Mouse (Mus musculus): Measurements from ENCODE around the gene Tmem199. TPM values are rescaled to one million over a fixed set of nuclear protein-coding genes. Genes with fewer than 3 reads are reported as not detected.

The Tmem199 gene
- polyA plus RNA-seq, 3 experiments from 2014 or later, result 42.2 to 59.5 (median 54.9) TPM

DNA sequence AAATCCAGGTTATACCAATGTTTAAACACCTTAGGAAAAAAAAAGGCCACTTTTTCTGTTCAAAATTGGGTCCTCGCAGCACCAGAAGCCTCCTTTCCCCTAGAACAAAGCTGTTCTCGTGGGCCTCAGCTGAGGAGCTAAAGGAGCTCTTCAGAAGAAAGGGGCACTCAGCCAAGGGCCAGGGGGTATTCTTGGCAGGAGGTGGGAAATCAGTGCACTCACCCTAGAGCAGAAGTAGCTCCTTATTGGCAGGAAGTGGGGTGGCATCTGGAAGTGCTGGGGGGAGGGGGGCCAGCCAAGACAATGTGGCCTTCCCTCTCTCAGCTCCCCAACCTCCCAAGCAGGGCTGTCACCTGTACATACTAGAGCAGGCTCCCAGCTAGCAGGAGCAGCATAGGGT is 12.9 kb upstream of the Tmem199 start:
- no peak for ATAC-seq

DNA sequence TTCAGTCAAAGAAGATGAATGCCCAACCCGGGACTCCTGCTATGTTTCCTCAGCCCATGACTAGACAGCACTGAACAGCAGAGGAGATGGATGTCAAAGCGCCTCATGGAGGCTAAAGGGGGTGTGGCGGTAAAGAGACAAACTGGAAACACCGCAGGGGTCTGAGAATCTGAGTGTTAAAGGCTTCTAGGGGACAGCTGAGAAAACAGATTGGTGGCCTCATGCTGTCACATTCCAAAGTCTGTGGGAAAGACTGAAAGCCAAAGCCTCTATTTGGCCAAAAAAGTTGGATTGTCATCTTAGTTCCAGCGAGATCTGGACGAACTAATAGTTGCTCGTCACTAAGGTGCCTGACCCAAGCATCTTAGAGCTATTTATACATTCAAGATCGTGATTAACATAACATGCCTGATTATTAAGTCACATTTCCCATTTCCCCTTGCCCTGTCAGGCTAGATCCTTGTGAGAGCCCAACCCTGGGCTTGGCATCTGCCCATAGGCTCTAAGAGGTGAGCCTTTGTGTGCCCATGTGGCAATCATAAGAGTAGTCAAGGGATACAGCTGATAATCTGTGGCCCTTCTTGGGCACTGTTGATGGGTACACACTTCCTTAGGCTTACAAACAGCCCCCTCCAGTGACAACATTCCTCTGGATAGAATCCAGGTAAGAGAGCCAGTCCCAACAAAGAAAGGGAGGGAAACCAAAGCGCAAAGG is 11.4 kb upstream of the Tmem199 start:
- ATAC-seq, result no peak

DNA sequence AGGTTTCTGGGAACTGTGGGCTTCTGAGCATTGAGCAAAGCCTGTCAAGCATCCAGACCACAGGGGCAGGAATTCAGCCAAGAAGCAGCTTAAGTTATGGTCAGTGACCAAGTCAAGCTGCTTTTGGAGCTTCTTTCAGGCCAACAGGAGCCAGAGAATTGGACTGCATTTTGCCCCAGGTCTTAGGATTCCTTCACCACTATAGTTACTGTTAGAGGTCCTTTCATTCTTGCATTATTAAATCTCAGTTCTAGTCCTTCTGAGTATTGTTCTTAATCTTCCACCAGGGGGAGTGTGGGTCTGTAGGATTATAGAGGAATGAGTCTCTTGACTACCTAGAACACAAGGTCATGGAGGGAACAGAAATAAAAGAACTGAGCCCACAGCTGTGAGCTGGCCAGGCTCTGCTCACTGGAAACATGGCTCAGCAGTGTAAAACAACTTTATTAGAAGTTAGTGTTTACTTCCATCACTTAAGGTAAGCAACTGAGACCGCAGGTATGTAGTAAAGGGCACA is 10.6 kb upstream of the Tmem199 start:
- ATAC-seq, result no peak

DNA sequence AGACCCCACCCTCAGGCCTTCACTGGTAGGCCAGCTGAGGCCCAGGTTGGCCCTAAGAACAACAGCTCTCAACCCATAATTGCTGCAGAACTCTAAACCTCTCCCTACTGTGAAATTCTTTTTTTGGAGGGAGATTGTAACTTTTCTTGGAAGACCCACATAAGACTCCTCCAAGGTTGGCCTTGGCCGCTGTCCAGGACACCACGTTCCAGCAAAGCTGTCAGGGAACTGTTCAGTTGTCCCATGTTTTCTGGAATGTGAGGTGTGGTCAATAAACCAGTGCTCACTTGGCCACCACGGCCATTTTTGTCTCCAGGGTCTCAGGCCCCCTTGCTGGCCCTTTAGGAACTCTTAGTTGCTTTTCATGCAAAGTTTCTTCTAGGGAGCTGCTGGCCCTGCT is 9.9 kb upstream of the Tmem199 start:
- no peak for ATAC-seq

DNA sequence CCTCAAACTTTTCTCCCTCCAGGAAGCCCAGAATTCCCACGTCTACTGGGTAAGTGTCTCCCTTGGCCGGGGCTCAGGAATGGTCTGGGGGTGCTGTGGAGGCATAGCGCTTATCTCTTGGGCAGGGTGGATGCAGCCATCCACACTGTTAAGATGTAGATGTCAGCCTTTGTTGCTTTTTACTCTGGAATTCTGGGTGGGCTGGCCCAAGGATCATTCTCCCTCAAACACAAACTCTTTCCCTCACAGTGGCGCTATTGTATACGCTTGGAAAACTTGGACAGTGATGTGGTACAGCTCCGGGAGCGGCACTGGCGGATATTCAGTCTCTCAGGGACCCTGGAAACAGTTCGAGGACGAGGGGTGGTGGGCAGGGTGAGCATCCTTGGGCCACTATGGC is 7.0 kb upstream of the Tmem199 start:
- ATAC-seq, result no peak

DNA sequence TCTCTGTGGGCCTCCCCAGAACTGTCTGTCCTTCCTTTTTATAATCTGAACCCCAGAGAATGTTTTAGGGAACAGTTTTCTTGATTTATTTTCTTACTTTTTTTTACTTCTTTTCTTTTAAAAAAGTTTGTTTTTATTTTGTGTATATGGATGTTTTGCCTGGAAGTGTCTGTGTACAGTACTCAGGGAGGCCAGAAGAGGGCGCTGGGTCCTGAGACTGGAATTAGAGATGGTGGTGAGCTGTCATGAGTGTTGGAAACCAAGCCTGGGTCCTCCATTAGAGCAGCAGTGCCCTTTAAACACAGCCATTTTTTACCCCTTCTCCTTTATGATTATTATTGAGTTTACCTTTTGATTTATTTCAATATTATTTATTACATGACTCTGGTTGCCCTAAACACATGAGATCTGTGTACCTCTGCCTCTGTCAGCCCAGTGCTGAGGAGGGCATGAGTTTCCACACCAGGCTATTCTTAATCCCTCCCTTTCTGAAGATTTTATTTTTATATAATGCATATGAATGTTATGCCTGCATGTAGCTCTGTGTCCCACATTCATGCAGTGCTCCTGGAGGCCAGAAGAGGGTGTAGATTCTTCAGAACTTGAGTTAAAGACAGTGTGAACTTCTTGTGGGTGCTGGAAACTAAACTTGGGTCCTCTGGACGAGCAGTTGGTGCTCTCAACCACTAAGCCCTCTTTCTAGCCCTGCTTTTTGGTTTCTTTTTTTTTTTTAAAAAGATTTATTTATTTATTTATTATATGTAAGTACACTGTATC is 3.8 kb upstream of the Tmem199 start:
- no peak for ATAC-seq

DNA sequence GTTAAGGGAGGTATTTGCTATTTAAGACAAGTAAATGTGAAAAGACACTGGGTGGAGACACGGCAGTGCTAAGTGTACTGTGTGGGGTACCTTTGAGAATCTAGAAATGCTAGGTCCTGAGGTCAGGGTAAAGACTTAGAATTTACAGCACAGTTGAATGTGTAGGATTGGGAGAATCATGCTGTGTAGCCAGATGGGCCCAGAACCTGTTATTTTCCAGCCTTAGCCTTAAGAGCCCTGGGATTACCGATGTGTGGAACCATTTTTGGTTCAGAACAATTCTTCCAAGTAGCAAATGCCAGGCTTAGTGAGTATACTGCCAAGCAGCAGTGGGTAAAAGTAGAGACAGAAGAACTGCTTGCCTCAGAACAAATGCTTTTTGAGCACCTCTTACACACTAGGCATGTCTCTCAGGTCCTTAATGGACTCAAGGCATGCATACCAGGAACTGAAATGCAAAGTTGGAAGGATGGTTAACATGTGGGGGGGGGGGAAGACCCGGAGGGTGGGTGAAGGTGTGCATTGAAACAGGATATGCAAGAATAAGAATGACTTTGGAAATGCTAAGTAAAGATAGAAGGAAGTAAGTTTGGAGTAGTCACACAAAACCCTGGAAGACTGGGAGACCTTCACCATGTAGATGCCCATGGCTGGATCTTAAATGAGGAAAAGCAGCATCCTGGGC is 1.3 kb upstream of the Tmem199 start:
- ATAC-seq, result no peak

DNA sequence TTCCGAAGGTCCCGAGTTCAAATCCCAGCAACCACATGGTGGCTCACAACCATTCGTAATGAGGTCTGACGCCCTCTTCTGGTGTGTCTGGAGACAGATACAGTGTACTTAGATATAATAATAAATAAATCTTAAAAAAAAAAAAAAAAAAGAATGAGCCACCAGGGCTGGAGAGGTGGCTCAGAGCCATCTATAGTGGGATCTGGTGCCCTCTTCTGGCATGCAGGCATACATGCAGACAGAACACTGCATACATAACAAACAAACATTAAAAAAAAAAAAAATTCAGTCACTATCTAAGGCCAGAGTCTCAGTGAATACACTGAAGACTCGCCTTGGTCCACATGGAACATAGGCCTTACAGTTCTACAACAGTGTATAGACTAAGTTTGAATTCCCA is 2.8 kb downstream of the Tmem199 start:
- ATAC-seq, result no peak

DNA sequence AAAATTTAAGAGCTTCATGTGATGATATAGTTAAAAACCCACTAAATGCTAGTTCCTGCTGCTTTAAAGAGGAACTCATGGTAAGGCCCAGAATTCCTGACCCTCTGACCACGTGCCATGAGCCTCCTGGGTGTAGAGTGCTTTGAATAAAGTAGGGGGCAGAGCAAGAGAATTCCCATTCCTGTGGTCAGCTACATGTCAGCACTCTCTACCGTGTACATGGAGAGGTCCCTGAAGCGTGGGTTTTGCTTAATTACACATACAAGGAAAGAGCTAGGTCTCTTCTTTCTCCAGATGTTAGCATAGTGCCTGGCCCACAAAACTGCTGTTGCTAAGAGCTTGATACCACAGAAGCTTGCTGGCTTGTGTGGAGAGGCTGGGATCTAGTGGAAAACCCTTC is 6.5 kb downstream of the Tmem199 start:
- no peak for ATAC-seq

DNA sequence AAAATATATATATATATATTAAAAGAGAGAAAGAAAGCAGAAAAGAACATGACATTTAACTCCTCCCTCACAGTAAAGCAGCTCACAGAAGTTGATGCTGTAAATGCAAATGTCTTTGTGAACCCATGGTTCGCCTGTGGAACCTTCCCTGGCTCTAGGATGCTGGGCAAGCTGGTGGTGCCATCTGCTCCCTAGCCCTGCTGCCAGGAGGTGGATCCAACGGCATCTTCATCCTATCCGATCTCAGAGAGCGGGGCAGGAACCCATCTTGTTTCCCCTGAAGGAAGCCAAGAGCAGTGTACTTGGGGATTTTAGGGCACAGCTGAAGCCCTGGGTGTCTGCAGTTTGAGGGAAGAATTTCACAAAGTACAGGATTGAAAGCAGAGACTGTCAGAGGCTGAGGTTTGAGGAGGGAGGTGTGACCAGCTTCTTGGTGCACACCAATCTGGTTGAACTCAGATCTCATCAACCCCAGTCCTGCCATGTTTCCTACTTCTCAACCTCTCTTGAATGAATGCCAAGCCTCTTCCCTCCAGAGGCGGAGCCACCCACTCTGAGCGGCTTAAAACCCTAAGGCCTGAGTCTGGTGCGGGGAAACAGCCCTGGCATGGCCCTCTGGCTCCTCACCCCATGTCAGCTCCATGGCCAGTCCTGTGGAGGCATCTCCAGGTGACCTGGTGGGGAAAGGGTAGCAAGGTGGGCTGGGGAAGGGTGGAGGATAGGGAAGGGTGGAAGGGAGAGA is 8.9 kb downstream of the Tmem199 start, which contains the start of gene Sebox:
TSS of gene Sebox (plus strand) at position 539 of the 742 bp plus-strand sequence.
- no peak for ATAC-seq

DNA sequence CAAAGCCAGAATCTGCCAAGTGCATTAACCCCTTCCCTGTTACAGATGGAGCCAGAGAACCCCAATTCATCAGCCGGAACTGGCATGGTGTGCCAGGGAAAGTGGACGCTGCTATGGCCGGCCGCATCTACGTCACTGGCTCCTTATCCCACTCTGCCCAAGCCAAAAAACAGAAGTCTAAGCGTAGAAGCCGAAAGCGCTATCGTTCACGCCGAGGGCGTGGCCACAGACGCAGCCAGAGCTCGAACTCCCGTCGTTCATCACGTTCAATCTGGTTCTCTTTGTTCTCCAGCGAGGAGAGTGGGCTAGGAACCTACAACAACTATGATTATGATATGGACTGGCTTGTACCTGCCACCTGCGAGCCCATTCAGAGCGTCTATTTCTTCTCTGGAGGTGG is 10.4 kb downstream of the Tmem199 start:
- no peak for ATAC-seq

DNA sequence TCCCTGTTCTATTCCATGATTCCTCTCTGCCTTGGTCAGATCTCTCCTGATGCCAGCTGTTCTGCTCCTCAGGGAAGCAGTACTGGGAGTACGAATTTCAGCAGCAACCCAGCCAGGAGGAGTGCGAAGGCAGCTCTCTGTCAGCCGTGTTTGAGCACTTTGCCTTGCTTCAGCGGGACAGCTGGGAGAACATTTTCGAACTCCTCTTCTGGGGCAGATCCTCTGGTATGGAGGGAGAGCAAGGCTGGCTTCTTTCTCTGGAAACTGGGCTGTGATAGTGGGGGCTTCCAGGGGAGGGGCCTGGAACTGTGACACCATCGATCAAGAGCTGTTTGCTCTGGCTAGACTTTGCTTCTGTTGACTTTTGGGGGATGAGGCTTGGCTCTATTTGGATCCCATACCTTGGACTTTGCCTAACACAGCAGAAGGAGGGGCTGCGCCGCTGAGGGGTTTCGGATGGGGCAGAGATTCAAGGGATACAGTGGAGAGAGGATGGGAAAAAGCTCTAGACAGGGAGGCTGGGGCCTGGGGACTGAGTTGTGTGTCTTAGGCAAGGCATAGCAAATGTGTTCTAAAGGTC is 11.3 kb downstream of the Tmem199 start:
- ATAC-seq, result no peak

DNA sequence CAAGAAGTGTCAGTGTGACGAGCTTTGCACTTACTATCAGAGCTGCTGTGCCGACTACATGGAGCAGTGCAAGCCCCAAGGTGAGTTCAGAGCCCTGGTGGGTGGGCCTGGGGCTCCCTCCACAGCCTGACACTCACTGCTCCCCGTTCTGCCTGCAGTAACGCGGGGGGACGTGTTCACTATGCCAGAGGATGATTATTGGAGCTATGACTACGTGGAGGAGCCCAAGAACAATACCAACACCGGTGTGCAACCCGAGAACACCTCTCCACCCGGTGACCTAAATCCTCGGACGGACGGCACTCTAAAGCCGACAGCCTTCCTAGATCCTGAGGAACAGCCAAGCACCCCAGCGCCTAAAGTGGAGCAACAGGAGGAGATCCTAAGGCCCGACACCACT is 12.4 kb downstream of the Tmem199 start:
- no peak for ATAC-seq

DNA sequence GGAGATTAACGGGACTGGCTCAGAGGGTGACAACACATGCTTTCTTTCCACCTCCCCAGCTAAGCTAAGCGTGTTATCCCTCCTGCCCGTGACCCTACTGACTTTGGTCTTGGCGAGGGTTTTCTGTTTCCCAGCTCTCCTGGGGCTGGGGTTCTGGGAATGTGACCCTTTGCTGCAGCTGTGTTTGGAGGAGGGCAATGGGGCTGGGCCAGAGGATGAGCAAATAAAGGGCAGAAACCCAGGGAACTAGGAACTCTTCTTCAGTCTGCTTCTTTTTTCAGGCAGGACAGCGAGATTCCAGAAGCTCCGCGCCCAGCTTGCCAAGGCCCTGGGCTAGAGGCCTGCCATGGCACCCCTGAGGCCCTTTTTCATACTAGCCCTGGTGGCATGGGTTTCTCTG is 13.0 kb downstream of the Tmem199 start, which contains the start of gene Vtn:
TSS of gene Vtn (plus strand) at position 88 of the 400 bp plus-strand sequence.
- no peak for ATAC-seq

DNA sequence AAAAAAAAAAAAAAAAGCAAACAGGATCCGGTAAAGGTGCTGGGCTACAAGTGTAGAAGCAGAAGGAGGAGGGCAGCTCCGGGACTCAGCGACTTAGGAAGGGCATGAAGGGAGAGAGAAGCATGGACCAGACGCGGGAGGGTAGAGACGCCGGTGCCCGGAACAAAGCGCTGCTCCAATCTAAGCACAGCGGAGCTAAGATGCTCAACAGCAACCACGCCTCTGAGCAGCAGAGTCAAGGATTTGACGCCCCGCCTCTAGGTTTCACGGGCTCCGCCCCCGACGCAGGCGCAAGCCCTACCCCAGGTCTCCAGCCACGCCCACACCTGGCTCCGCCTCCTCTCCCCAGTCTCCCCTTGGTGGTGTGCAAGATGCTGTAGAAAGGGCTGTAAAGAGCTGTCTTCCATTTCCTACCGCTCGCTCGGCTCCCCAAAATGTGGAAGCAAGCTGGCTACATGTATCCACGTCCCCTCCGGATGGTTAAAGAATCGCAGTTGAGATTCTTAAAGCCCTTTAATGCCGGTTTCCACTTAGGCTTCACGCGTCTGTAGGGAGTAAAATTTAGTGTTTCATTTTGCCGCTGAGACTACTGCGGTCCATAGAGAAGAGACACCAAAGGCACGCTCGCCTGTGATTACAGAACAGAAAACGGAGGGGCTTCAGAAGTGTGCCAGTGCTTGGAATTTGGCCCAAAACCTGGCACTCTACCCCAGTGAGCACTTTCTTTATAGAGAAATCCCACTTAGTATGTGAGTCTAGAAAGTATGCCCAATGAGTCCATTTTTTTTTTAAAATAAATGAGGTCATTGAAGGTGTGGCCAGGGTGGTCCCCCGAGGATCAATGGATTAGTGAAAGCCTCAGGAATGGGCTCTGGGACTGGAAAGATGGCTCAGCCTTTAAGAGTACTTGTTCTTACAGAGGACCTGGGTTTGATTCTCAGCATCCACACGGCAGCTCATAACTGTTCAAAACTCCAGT is 14.1 kb downstream of the Tmem199 start, which contains the start of gene Sarm1:
TSS of gene Sarm1 (minus strand) at position 211 of the 979 bp plus-strand sequence.
- ATAC-seq, result peak; percentile 97

DNA sequence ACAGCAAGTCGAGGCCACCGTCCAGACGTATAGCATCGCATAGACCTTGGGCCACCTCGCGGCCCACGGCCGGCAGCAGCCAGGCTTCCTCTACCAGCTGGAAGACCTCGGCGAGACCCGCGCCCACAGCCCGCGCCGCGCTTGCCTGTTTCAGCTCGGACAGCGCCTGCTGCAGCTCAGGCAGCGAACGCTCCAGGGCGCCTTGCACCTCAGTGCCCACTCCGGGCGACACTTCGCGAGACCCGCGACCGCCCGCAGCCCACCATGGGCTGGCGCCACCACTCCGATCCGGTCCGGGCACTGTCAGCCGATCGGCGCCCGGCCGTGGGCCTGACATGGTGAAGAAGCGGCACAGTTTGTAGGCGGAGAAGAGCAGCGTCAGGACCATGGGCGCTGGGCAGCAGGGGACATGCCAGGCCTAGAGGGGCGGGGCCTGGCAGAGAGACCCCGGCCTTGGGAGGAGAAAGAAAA is 14.9 kb downstream of the Tmem199 start:
- ATAC-seq, result no peak

DNA sequence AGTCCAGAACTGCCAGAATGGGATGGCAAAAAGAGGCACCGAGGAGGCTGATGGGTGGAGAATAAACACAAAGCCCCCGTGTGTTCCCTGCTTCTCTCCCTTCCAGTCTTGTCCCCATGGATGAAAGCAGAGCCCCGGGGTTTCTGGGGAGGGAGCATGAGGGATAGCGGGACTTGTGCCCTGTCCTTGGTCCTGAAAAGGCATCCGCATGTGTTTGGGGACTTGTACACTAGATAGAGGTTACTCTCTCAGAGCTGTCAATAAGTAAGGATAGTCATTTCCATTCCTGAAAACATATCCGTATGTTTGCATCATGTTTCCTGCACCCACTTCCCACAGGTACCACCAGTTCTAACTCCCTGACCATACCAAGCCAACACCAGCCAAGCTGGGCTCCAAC is 16.1 kb downstream of the Tmem199 start:
- no peak for ATAC-seq

DNA sequence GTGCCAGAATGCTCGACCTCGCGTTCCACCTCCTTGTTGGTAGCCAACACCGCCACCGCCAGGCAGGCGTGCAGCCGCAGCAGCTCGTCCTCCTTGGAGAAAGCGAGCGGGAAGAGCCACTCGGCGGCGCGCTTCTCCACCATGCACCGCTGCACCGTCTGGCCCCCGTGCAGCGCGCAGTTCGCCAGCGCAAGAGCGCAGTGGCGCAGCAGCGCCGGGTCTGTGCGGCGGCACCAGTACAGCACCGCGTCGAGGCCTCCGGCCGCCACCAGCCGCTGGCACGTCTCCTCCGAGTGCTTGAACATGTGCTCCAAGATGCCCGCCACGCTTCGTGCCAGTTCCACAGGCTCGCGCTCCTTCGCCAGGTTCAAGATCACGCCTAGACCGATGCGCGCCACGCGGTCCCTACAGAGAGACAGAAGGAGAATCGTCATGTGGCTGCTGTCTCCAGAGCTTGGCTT is 21.2 kb downstream of the Tmem199 start:
- ATAC-seq, result no peak

DNA sequence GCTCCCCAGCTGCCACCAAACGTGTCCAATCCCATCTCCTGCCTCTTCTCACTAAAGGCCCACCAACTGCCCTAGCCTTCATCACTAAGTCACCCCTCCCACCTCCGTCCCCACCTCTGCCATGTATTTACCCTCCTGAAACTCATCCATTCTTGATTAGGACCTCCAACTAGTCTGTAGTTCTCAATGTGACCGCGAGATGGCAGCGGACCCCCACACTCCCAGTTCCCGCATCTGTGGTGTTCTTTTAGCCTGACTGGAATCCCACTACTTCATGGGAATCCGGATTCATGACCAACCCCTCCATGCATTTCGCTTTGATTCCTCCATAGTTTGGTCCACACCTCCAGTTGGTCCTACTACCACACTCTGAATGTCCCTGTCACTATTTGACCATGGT is 23.8 kb downstream of the Tmem199 start:
- no peak for ATAC-seq

DNA sequence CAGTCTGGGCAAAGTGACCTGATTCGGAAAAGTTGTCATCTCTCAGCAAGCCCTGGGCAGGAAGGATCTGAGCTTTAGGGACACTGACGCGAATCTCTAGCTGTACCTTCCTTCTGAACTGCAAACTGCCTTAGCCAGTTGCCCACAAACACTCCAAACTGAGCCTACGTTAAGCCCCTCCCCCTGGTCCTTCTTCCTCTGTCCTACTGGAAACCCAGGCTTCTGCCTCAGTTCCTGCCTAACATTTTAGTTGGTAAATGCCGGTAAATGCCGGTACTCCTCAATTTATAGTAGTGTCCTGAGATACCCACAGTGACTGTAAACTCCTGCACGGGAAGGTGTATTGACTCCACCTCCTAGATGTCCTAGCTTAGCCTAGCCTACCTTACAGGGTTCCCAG is 28.3 kb downstream of the Tmem199 start:
- ATAC-seq, result no peak

DNA sequence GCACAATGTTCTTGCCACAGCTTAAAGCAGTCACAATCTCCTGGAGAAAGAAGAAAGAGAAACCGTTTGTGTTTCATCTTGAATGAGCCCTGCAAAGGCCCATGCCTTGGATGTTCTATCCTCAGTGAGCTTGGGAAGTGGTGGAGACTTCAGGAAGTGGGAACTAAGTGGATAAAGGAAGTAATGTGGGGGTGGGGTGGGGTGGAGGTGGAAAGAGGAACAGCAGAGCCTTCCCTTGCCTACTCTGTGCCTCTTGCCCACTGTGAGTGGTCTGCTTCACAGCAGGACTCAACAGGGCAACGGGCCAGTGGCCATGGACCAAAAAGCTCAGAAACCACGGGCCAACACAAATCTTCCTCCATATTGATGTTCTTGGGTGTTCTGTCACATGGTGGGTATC is 36.7 kb downstream of the Tmem199 start:
- ATAC-seq, result no peak
